Mouse (Mus musculus) forebrain, embryonic 11.5 days (tissue): ENCODE results near the gene Mgat4a. TPM values are rescaled to one million over a fixed set of nuclear protein-coding genes. Genes with fewer than 3 reads are reported as not detected.

Experiments
- ATAC-seq: fragments of 200-750 bp; cut with Nextera tagmentation; replicated peaks from 2 replicates; pipeline ENCODE4 v1.8.0; 2017; ENCODE audit warnings: moderate TSS enrichment; ENCODE audit not compliant: low FRiP score
- DNase-seq: peaks from one replicate; pipeline ENCODE4 v3.0.0-alpha.2; 2017; ENCODE audit warnings: low spot score
- H3K27ac ChIP-seq: fragments of 300-500 bp; sonication (generic); 2 replicates; pipeline ENCODE4 v1.5.1; 2014; ENCODE audit warnings: low read depth, low read length
- H3K27me3 ChIP-seq: fragments of 300-500 bp; sonication (generic); 2 replicates; pipeline ENCODE4 v1.6.1; 2014; ENCODE audit warnings: mild to moderate bottlenecking, low read length, mixed read lengths; ENCODE audit not compliant: control insufficient read depth, insufficient read depth
- H3K36me3 ChIP-seq: fragments of 300-500 bp; sonication (generic); 2 replicates; pipeline ENCODE4 v1.6.1; 2014; ENCODE audit warnings: mild to moderate bottlenecking, low read length, moderate library complexity, mixed read lengths; ENCODE audit not compliant: control insufficient read depth, insufficient read depth
- H3K4me1 ChIP-seq: fragments of 300-500 bp; sonication (generic); replicated peaks from 2 replicates; pipeline ENCODE4 v1.6.1; 2014; ENCODE audit warnings: low read length, mixed read lengths; ENCODE audit not compliant: control insufficient read depth, insufficient read depth
- H3K4me2 ChIP-seq: fragments of 300-500 bp; sonication (generic); 2 replicates; pipeline ENCODE4 v1.6.1; 2014; ENCODE audit warnings: low read depth, mild to moderate bottlenecking, low read length, moderate library complexity, mixed read lengths; ENCODE audit not compliant: severe bottlenecking
- H3K4me3 ChIP-seq: fragments of 300-500 bp; sonication (generic); 2 replicates; pipeline ENCODE4 v1.5.1; 2014; ENCODE audit warnings: low read depth, low read length
- H3K9ac ChIP-seq: fragments of 300-500 bp; sonication (generic); 2 replicates; pipeline ENCODE4 v1.6.1; 2014; ENCODE audit warnings: low read length
- H3K9me3 ChIP-seq: fragments of 300-500 bp; sonication (generic); 2 replicates; pipeline ENCODE4 v1.6.1; 2016; ENCODE audit warnings: low read length, mixed read lengths; ENCODE audit not compliant: control insufficient read depth
- WGBS: fragments of 180-500 bp; shearing (Covaris S2); extraction: QIAGEN DNeasy Blood & Tissue Kit; methylation state at CpG from one replicate; pipeline ENCODE4 v1.1.7; 2014; 5-methylcytosine and 5-hydroxymethylcytosine counted together
- polyA plus RNA-seq: library from polyadenylated mRNA; unstranded; fragments of >200 nt; fragmentation: Nextera tagmentation; extraction: Ambion mirVana; gene quantifications from 2 replicates; pipeline ENCODE4 v1.2.1, GENCODE M21; 2014

Gene Mgat4a
- polyA plus RNA-seq, 1 experiment from 2014 or later, result 3.2 TPM

DNA sequence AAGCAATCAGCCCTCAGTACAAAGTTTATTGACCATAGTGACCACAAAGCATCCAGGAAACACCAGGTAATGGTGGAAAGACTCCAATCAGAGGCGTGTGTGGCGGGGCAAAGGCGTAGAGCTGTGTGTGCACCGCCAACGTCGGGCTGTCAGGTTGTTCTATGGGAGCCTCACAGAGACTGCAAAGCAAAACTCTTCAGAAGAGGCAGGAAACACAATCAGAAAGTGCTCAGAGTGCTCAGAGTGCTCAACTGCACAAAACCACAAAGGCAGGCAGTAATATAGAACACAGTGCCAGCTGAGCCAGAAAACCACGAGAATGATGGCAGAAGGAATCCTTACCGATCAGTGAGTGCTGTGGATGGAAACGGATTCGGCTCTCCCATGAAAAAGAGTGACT, 67.6 kb downstream of the Mgat4a start:
- Histone ChIP-seq H3K27me3 (no peaks in the 10 kb centered on the region), H3K4me3 (no peak overlapping the region), H3K36me3 (no peaks in the 10 kb centered on the region), H3K9me3 (no peaks in the 10 kb centered on the region), H3K27ac (no peak overlapping the region), H3K9ac (no peak overlapping the region), H3K4me2 (no peak overlapping the region), H3K4me1 (no peaks in the 10 kb centered on the region)
- WGBS, result 91% methylated on average over 10 of the region's 10 CpGs
- DNase-seq, result no peak
- ATAC-seq, result no peak

DNA sequence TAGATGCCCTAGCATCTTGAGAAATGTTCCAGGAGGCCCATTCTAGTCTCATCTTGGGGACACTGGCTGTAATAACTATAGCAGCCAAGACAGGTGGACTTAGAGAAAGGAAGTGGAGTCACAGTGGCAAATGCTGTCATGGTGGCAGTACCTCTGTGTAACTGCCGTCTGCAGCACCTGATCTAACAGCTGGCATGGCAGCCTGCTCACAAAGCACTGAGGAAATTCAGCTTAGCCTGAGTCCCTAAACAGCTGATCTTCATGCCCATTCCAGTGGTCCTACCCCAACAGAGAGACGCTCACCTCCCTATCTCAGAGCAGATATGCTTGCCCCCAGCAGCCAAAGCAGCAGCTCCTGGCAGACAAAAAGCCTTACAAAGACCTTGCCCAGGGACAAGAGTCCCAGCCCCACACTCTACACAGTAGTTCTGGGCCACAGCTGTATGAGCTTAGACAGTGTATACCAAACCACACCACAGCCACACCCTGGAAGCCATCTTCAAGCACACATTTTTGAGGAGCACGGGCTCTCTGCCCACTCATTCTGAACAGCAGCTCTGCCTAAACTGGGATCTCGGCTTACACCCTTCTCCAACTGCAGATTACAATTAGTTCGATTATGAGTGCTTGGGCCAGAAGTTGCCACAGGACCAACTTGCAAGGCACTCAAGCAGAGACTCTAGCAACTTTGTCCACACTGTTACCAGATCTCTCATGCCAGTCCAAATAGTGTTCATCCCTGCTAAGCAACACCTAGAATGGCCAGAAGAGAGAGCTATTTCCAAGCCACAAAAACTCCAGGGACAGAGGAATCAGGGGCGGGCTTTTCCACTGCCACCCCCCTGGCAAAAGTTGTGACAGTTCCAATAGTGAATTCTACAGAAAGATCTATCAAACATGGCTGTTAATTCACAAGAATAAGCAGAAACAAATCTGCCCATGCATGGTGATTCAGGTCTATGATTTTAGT, 69.4 kb downstream of the Mgat4a start:
- Histone ChIP-seq H3K4me1 (no peaks in the 10 kb centered on the region), H3K27ac (no peak overlapping the region), H3K4me2 (no peak overlapping the region), H3K36me3 (no peaks in the 10 kb centered on the region), H3K27me3 (no peaks in the 10 kb centered on the region), H3K9ac (no peak overlapping the region), H3K9me3 (no peaks in the 10 kb centered on the region), H3K4me3 (no peak overlapping the region)
- 82% methylated on average over 6 of the region's 6 CpGs for WGBS
- no peak for DNase-seq
- ATAC-seq, result no peak

DNA sequence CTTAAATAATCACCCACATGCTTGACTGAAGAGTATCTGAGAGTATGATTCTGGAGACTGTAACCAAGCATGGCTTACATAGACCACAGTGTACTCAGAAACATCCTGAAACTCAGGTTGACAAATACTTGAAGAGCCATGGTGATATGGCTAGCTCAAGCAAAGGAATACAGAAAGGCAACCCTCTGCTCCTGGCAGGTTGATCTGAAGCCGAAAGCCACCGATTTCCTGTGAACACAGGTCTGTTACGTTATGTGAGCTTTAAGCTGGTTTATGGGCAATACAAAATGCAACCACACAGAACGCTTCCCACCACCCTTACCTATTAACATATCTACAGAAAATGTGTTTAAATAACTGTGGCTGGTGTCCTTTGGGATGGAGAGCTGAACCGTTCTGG, 71.8 kb downstream of the Mgat4a start:
- Histone ChIP-seq H3K9me3 (no peaks in the 10 kb centered on the region), H3K9ac (no peak overlapping the region), H3K4me2 (no peak overlapping the region), H3K4me1 (no peaks in the 10 kb centered on the region), H3K27ac (no peak overlapping the region), H3K36me3 (no peaks in the 10 kb centered on the region), H3K4me3 (no peak overlapping the region), H3K27me3 (no peaks in the 10 kb centered on the region)
- DNase-seq (no peak), ATAC-seq (no peak)
- WGBS, result 90% methylated on average over 5 of the region's 5 CpGs

DNA sequence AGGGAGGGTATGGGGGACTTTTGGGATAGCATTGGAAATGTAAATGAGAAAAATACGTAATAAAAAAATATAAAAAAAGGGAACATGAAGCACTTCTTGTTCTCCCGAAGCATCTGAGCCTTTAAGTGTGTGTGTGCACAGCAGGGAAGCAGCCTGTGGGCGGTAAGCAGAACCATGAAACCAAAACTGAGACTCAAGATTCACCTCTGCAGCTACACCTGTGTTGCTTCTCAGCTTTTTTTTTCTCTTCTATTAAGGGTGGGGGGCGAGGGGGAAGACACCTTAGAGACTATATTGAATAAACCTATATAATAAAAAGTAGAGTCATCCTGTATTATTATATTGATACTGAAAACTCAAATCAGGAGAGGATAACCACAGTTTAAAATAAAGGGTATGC, 73.0 kb downstream of the Mgat4a start:
- Histone ChIP-seq H3K4me1 (no peaks in the 10 kb centered on the region), H3K36me3 (no peaks in the 10 kb centered on the region), H3K9ac (no peak overlapping the region), H3K4me3 (no peak overlapping the region), H3K27ac (no peak overlapping the region), H3K27me3 (no peaks in the 10 kb centered on the region), H3K4me2 (no peak overlapping the region), H3K9me3 (no peaks in the 10 kb centered on the region)
- WGBS, result 82% methylated on average over 4 of the region's 4 CpGs
- DNase-seq (no peak), ATAC-seq (no peak)

DNA sequence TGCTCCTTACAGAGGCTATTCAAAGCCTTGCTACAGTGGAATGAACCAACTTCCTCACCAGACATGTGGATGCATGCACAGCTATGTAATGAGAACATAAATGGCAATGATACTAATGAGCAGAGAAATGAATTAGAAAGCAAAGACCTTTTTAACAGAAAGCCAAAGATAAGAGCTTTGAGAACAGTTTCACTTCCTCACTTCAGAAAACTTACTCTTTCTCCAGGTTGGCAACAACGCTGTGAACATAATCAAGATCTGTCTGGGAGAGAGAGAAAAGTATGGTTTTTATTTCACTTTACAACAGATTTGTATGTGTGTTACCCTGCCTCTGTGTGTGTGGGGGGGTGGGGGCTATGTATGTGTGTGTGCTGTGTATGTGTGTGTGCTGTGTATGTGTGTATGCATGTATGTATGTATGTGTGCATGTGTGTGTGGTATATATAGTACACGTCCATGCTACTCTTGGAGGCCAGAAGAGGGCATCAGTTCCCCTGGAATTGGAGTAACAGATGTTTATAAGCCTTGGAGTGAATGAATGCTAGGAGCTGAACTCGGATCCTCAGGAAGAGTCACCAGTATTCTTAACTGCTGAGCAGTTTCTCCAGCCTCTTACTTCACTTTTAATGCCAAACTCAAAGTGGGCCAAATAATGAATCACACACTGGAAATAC, 74.4 kb downstream of the Mgat4a start:
- WGBS, result 81% methylated on average over 3 of the region's 3 CpGs

DNA sequence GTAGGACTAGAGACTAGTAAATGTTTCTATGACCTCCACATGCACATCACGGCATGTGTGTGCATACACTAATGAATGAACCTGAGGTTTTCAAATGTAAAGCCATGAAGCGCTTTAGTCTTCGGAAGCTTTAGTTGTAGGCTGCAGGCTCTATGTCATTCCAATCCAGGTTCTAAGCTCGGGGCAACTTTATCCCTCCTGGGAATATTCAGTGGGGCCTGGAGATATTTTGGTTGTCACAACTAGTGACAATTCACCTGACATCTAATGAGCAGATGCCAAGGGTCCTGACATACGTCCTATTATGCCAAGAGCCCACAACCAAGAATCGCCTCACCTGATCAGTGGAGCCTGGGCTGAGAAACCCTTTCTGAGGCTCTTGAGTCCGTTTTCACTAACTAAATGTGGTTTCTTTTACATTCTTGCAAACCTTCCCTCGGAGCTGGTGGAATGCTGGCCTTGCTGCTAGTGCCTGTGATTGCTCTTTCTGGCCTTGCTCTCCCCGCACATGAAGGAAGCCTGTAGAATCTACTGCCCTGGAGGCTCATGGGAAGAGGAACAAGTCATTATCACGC, 75.9 kb downstream of the Mgat4a start:
- Histone ChIP-seq H3K36me3 (no peaks in the 10 kb centered on the region), H3K4me1 (no peaks in the 10 kb centered on the region), H3K27ac (no peak overlapping the region), H3K9ac (no peak overlapping the region), H3K4me2 (no peak overlapping the region), H3K27me3 (no peaks in the 10 kb centered on the region), H3K4me3 (no peak overlapping the region), H3K9me3 (no peaks in the 10 kb centered on the region)
- ATAC-seq (no peak), DNase-seq (no peak)
- 90% methylated on average over 10 of the region's 10 CpGs for WGBS

More for the DNA sequence above, 74.4 kb downstream of the Mgat4a start:
- no peaks in the 10 kb centered on the region for H3K4me1 ChIP-seq
- H3K27ac ChIP-seq, result no peak overlapping the region
- H3K27me3 ChIP-seq, result no peaks in the 10 kb centered on the region
- no peaks in the 10 kb centered on the region for H3K9me3 ChIP-seq
- no peak overlapping the region for H3K9ac ChIP-seq
- H3K36me3 ChIP-seq, result no peaks in the 10 kb centered on the region
- ATAC-seq (no peak), DNase-seq (no peak)
- no peak overlapping the region for H3K4me2 ChIP-seq
- no peak overlapping the region for H3K4me3 ChIP-seq

DNA sequence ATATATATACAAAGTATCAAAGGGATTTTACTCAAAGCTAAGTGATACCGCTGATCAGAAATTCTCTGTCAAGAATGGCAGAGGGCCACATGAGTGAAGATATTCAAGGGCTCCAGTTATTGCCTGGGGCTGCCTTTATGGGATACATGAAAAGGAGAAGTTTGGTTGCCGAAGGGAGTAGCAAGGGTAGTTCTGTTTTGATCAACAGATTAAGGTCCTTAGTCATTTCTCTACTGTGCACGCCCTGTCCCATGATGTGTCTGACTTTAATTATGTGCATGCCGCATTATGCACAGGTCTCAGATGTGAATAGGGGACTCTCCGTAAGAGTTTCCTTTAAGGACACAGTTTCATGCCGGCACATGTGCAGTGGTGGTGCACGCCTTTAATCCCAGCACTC, 83.3 kb downstream of the Mgat4a start:
- Histone ChIP-seq H3K4me3 (no peak overlapping the region), H3K27ac (no peak overlapping the region), H3K9me3 (no peaks in the 10 kb centered on the region), H3K27me3 (no peaks in the 10 kb centered on the region), H3K4me1 (no peaks in the 10 kb centered on the region), H3K36me3 (no peaks in the 10 kb centered on the region), H3K9ac (no peak overlapping the region), H3K4me2 (no peak overlapping the region)
- DNase-seq, result no peak
- WGBS, result 86% methylated on average over 7 of the region's 7 CpGs
- no peak for ATAC-seq

DNA sequence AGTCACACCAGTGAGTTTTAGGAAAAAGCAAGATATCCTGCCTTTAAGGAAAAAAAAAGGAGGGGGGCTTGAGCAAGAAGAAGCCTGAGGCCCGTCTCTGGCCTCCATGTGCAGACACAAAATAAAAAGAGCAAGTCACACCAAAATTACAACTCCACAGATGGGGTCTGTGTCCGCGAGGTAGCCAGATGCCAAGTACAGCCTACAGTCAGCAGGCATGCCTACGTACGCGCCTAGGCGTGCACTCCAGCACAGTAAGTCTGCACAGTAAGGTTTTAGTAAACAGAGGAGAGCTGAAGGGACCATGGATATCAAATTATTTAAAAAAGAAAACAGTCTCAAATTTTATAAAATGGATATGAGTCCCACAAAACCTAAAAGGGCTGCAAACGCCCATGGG, 89.5 kb downstream of the Mgat4a start:
- H3K27ac ChIP-seq, result no peak overlapping the region
- DNase-seq (no peak), ATAC-seq (no peak)
- H3K4me3 ChIP-seq, result no peak overlapping the region
- no peaks in the 10 kb centered on the region for H3K36me3 ChIP-seq
- no peaks in the 10 kb centered on the region for H3K27me3 ChIP-seq
- 88% methylated on average over 8 of the region's 8 CpGs for WGBS
- no peak overlapping the region for H3K4me2 ChIP-seq
- H3K9ac ChIP-seq, result no peak overlapping the region
- H3K9me3 ChIP-seq, result no peaks in the 10 kb centered on the region
- no peaks in the 10 kb centered on the region for H3K4me1 ChIP-seq
